Mouse (Mus musculus) embryonic facial prominence, embryonic 11.5 days (tissue): ENCODE data around the gene Mecom. TPM values are rescaled to one million over a fixed set of nuclear protein-coding genes. Genes with fewer than 3 reads are reported as not detected.

Experiments
- ATAC-seq: fragments of 200-750 bp; cut with Nextera tagmentation; replicated peaks from 2 replicates; pipeline ENCODE4 v1.8.0; 2017; ENCODE audit warnings: low read depth; ENCODE audit not compliant: insufficient number of reproducible peaks, low FRiP score, low TSS enrichment
- DNase-seq: peaks from one replicate; pipeline ENCODE4 v3.0.0-alpha.2; 2015; ENCODE audit warnings: low spot score
- H3K27ac ChIP-seq: fragments of 300-500 bp; sonication (generic); replicated peaks from 2 replicates; pipeline ENCODE4 v1.5.1; 2014; ENCODE audit warnings: mild to moderate bottlenecking, low read depth, low read length, control low read depth
- H3K27me3 ChIP-seq: fragments of 300-500 bp; sonication (generic); 2 replicates; pipeline ENCODE4 v1.6.1; 2014; ENCODE audit warnings: mild to moderate bottlenecking, low read length, moderate library complexity, mixed read lengths; ENCODE audit not compliant: control insufficient read depth, insufficient read depth
- H3K36me3 ChIP-seq: fragments of 300-500 bp; sonication (generic); replicated peaks from 2 replicates; pipeline ENCODE4 v1.6.1; 2014; ENCODE audit warnings: low read depth, mild to moderate bottlenecking, low read length, moderate library complexity, mixed read lengths; ENCODE audit not compliant: control insufficient read depth, insufficient read depth
- H3K4me1 ChIP-seq: fragments of 300-500 bp; sonication (generic); 2 replicates; pipeline ENCODE4 v1.6.1; 2014; ENCODE audit warnings: low read length, mixed read lengths; ENCODE audit not compliant: control insufficient read depth, insufficient read depth
- H3K4me2 ChIP-seq: fragments of 300-500 bp; sonication (generic); 2 replicates; pipeline ENCODE4 v1.6.1; 2014; ENCODE audit warnings: low read depth, mild to moderate bottlenecking, control low read depth, low read length, moderate library complexity
- H3K4me3 ChIP-seq: fragments of 300-500 bp; sonication (generic); 2 replicates; pipeline ENCODE4 v1.5.1; 2014; ENCODE audit warnings: low read depth, low read length, control low read depth
- H3K9ac ChIP-seq: fragments of 300-500 bp; sonication (generic); replicated peaks from 2 replicates; pipeline ENCODE4 v1.6.1; 2014; ENCODE audit warnings: mild to moderate bottlenecking, control low read depth, low read length
- H3K9me3 ChIP-seq: fragments of 300-500 bp; sonication (generic); replicated peaks from 2 replicates; pipeline ENCODE4 v1.6.1; 2016; ENCODE audit warnings: mild to moderate bottlenecking, low read length, inconsistent platforms, mixed read lengths; ENCODE audit not compliant: control insufficient read depth
- WGBS: fragments of 180-500 bp; shearing (Covaris S2); extraction: QIAGEN DNeasy Blood & Tissue Kit; methylation state at CpG from one replicate; pipeline ENCODE4 v1.1.7; 2014; 5-methylcytosine and 5-hydroxymethylcytosine counted together
- polyA plus RNA-seq: library from polyadenylated mRNA; unstranded; fragments of >200 nt; fragmentation: Nextera tagmentation; extraction: Ambion mirVana; gene quantifications from 2 replicates; pipeline ENCODE4 v1.2.1, GENCODE M21; 2014

The Mecom gene
- polyA plus RNA-seq, 1 experiment from 2014 or later, result 48.4 TPM

DNA sequence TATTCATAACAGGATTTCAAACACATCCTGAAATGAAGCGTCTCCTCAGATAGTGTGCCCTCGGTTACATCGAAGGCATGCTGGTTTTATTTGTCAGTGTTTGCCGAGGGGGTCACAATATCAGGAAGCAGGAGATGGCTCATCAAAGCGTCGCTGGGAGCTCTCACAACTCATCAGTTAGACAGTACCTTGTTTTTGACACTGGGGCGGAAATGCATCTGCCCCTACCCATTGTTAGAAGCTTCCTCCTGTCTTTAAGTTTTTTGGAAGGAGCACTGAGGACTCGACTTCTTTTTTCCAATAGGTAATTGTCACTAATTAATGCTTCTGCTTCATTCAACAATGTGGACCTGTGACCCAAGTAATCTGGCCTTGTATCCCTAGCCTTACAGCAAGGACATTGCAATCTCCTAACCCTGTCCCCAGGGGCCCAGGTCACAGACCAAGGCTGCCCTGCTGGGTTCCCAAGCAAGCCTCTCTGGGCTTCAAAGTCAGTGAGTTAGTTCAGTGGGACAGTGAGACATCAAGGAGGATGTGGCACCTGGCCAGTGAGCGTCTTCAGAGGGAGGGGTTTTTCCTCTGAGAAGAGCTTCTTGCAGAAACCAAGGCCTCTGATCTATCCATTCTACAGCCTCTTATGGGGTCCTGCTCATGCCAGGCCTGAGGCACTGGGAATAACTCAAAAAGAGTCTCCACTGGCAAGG is 89.7 kb downstream of the Mecom start:
- Histone ChIP-seq H3K4me2 (no peak overlapping the region), H3K4me1 (no peaks in the 10 kb centered on the region; the same call in 1 of the 2 replicates), H3K9me3 (no peaks in the 10 kb centered on the region), H3K36me3 (no peaks in the 10 kb centered on the region), H3K4me3 (no peak overlapping the region), H3K27ac (no peak overlapping the region), H3K27me3 (no peaks in the 10 kb centered on the region), H3K9ac (no peak overlapping the region)
- DNase-seq (no peak), ATAC-seq (no peak)
- WGBS, result 53% methylated on average over 9 of the region's 9 CpGs

DNA sequence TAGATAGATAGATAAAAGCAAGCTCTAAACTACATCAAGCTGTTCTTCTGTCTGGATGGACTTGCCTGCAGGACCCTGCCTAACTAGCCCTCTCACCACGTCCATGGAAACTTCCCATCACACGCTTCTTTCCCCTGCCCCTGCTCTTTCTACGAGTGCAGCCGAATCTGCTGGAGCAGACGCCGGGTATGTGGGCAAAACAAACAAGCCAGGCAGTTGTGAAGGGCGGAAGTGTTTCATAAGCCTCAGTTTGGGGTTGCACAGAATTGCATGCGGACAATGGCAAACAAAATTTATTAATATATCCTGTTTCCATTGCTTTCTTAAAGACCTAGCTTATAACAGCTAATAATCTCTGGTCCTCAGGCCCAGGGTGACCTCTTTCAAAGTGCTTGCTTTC is 91.9 kb downstream of the Mecom start:
- no peak overlapping the region for H3K9ac ChIP-seq
- no peaks in the 10 kb centered on the region for H3K27me3 ChIP-seq
- H3K36me3 ChIP-seq, result no peaks in the 10 kb centered on the region
- ATAC-seq, result no peak
- H3K4me1 ChIP-seq, result no peaks in the 10 kb centered on the region; the same call in 1 of the 2 replicates
- 75% methylated on average over 8 of the region's 8 CpGs for WGBS
- no peaks in the 10 kb centered on the region for H3K9me3 ChIP-seq
- no peak overlapping the region for H3K4me3 ChIP-seq
- H3K27ac ChIP-seq, result no peak overlapping the region
- no peak overlapping the region for H3K4me2 ChIP-seq
- DNase-seq, result no peak

DNA sequence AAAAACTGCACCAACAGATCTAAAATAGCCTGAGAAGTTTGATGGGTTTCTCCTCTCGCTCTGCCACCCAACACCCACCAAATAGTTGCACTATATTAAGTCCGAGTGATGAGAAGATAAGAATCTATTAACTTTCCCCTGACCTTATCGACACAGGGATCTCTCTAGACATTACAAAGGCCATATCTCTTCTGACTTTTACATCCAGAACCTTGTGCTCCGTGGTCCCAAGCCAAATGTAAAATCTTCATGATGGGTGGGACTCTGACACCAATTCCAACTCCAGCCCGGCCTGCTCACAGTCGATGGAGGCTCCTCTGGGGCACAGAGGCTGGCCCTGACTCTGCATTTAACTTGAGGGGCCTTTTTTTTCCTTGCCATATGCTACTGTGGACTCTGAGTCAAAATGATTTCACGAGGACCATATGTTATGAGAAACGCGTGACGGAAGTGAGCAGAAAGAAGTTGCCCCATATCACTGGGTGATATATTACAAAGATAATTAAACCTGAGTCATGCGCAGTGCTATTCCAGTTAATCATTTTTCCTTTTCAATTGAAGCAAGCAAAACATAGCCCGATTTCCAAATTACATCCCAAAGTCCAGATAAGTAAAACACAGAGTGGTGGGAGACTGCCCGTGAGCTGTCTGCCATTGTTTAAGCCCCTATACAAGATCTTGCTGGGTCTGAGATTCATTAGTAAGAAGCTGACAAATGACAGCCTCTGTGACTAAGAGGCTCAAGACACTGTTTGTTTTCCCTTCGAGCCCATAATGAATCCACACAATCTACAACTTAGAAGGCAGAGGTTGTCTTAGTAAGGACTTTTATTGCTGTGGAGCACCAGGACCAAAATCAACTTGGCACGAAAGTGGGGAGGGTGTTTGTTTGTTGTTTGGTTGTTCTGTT is 94.0 kb downstream of the Mecom start:
- no peak; the same call in 1 of the 2 replicates for ATAC-seq
- Histone ChIP-seq H3K27me3 (no peaks in the 10 kb centered on the region), H3K4me3 (no peak overlapping the region), H3K4me1 (no peaks in the 10 kb centered on the region; the same call in 1 of the 2 replicates), H3K9ac (no peak overlapping the region), H3K4me2 (no peak overlapping the region), H3K27ac (no peak overlapping the region), H3K36me3 (no peaks in the 10 kb centered on the region), H3K9me3 (no peaks in the 10 kb centered on the region)
- 48% methylated on average over 15 of the region's 15 CpGs for WGBS
- DNase-seq, result peak; percentile 33

DNA sequence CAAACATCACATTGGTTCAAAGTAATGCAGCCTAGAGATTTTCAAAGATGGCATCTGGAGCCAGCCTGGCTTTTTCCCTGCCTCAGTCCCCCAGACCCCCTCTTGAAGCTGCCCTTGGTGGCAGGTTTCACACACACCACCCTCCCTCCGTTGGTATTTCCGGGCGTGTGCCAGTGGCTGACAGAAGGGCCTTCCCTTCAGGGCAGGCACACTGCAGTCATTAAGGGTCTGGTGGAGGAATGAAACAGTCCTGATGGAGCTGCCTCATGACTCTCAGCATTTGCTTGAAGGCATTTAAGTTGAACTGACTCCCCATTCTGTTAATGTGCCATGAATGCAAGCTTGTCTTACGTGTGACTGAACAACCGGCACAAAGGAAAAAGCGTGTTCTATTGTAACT is 94.8 kb downstream of the Mecom start:
- Histone ChIP-seq H3K4me3 (no peak overlapping the region), H3K27me3 (no peaks in the 10 kb centered on the region), H3K4me1 (no peaks in the 10 kb centered on the region; the same call in 1 of the 2 replicates), H3K4me2 (no peak overlapping the region), H3K36me3 (no peaks in the 10 kb centered on the region), H3K9me3 (no peaks in the 10 kb centered on the region), H3K27ac (no peak overlapping the region), H3K9ac (no peak overlapping the region)
- ATAC-seq, result no peak
- peak; percentile 17 for DNase-seq
- 42% methylated on average over 6 of the region's 6 CpGs for WGBS

DNA sequence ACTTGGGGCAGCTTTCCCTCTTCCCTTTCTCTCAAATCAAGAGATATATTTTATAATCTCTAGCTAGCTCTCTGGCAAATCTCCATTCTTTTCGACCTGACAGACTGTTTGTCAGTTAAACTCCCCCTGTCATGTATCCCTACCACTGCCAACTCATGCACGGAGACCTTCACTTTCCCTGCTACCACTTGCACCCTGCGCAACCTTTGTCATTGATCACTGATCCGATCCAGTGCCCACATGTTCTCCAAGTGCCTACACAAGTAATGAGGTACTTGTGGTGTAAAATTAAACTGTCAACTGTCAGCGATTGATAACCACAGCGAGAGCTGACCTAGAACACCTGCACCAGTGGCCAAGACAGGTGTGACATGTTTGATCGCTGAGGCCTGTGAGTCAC is 95.3 kb downstream of the Mecom start:
- no peak overlapping the region for H3K27ac ChIP-seq

DNA sequence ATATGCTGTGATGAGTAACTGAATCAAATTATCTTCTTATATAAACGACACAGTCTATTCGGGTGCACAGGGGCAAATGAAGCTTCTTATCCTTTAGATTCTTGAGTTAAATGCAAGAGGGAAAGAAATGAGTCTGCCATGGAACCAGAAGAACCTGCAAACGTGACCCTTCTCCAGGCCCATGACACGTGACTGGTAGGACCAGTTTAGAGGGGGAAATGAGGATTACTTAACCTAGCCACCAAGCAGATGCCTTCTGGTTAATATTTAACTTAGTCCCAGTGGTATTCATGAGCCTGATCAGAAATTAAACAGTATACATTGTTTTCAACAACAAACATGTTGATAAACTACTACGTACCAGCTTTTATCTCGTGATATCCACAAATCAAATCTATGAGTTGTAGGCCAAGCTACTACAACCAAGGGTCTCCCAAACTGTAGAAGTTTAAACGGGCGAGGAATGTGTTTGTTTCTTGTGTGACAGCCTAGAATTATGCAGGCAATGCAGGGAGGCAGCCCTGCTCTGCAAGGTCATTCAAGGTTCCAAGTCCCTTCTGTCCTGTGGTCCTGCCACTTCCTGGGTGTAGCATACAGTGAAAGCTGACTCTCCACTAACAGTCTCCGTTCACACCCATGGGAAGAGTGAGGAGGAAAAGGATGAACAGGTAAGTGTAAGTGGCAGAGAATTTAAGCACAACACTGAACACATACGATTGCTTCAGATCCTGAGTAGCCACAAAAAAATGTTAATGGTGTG is 97.4 kb downstream of the Mecom start:
- Histone ChIP-seq H3K9me3 (no peaks in the 10 kb centered on the region), H3K4me1 (no peaks in the 10 kb centered on the region; the same call in 1 of the 2 replicates), H3K4me3 (no peak overlapping the region), H3K4me2 (no peak overlapping the region), H3K9ac (no peak overlapping the region), H3K27me3 (no peaks in the 10 kb centered on the region), H3K27ac (no peak overlapping the region), H3K36me3 (no peaks in the 10 kb centered on the region)
- DNase-seq (no peak), ATAC-seq (no peak)
- 81% methylated on average over 10 of the region's 10 CpGs for WGBS

More for the DNA sequence above, 95.3 kb downstream of the Mecom start:
- Histone ChIP-seq H3K27me3 (no peaks in the 10 kb centered on the region), H3K4me1 (no peaks in the 10 kb centered on the region; the same call in 1 of the 2 replicates), H3K36me3 (no peaks in the 10 kb centered on the region), H3K9ac (no peak overlapping the region), H3K4me3 (no peak overlapping the region), H3K4me2 (no peak overlapping the region), H3K9me3 (no peaks in the 10 kb centered on the region)
- 76% methylated on average over 7 of the region's 7 CpGs for WGBS
- DNase-seq (no peak), ATAC-seq (no peak)

DNA sequence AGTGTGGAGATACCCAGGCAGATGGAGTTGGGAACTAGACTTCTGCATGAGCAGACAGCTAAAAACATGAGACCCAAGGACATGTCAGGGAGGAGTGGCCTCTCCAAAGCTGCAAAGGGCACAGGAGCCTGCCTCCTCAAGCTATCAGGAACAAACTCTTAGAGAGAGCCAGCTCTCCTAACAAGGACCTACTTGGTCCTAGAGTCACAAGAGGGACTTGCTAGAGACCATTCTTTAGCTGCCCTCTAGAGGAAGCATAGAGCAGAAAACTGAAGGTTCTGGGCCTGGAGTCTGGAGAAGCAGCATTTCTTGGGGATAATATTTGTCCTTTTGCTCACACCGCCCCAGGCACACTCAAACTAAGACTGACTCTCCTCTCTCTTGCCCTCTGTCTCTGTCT is 99.2 kb downstream of the Mecom start:
- no peaks in the 10 kb centered on the region for H3K36me3 ChIP-seq
- ATAC-seq, result no peak

More for the DNA sequence above, 99.2 kb downstream of the Mecom start:
- WGBS, result 91% methylated on average over 1 of the region's 1 CpGs
- Histone ChIP-seq H3K9me3 (no peaks in the 10 kb centered on the region), H3K4me2 (no peak overlapping the region), H3K4me1 (no peaks in the 10 kb centered on the region; the same call in 1 of the 2 replicates), H3K27ac (no peak overlapping the region), H3K4me3 (no peak overlapping the region), H3K9ac (no peak overlapping the region), H3K27me3 (no peaks in the 10 kb centered on the region)
- no peak for DNase-seq
